Mouse (Mus musculus) MEL (cell line): ENCODE results near the gene Slc28a3. TPM values are rescaled to one million over a fixed set of nuclear protein-coding genes. Genes with fewer than 3 reads are reported as not detected.
A peak's percentile ranks its signal among the peaks of the same experiment; 100 is the strongest.

ENCODE experiments used
- DNase-seq: peaks from one replicate; pipeline ENCODE4 v3.0.0; 2011; ENCODE audit warnings: low read depth, low spot score
- H3K27ac ChIP-seq: 2 replicates; pipeline ENCODE4 v1.5.1; 2012; ENCODE audit warnings: low read depth, mild to moderate bottlenecking, control low read depth, low read length, moderate library complexity; ENCODE audit not compliant: control insufficient read depth
- H3K27me3 ChIP-seq, 2 experiments: fragments of 150-350 bp in 1 of 2; sonication (generic) in 1 of 2; 2 replicates each; pipeline ENCODE4 v1.6.1; 2012; ENCODE audit warnings: low read length in 2 of 2, mild to moderate bottlenecking in 2 of 2, improper control_type of control experiment in 1 of 2, moderate library complexity in 1 of 2; ENCODE audit not compliant: insufficient read depth in 2 of 2, control insufficient read depth in 1 of 2
- H3K36me3 ChIP-seq, 2 experiments: 2 replicates each; pipeline ENCODE4 v1.6.1; 2012 to 2014; ENCODE audit warnings: low read length in 2 of 2, improper control_type of control experiment in 1 of 2, inconsistent platforms in 1 of 2, mild to moderate bottlenecking in 1 of 2; ENCODE audit not compliant: insufficient read depth in 2 of 2, control insufficient read depth in 1 of 2
- H3K4me1 ChIP-seq, 2 experiments: fragments of 150-350 bp in 1 of 2; sonication (generic) in 1 of 2; 2 replicates each; pipeline ENCODE4 v1.6.1; 2012; ENCODE audit warnings: low read length in 2 of 2, improper control_type of control experiment in 1 of 2, mild to moderate bottlenecking in 1 of 2; ENCODE audit not compliant: insufficient read depth in 2 of 2, control insufficient read depth in 1 of 2
- H3K4me3 ChIP-seq, 2 experiments: fragments of 150-350 bp in 1 of 2; sonication (generic) in 1 of 2; 2 replicates each; pipeline ENCODE4 v1.5.1; 2012; ENCODE audit warnings: low read depth in 2 of 2, low read length in 2 of 2, mild to moderate bottlenecking in 2 of 2, moderate library complexity in 2 of 2, control low read depth in 1 of 2, improper control_type of control experiment in 1 of 2; ENCODE audit not compliant: control insufficient read depth in 1 of 2, insufficient read depth in 1 of 2
- H3K79me2 ChIP-seq: 2 replicates; pipeline ENCODE4 v1.6.1; 2012; ENCODE audit warnings: mild to moderate bottlenecking, low read length, moderate library complexity; ENCODE audit not compliant: control insufficient read depth, poor library complexity, insufficient read depth
- H3K9ac ChIP-seq: 2 replicates; pipeline ENCODE4 v1.6.1; 2012; ENCODE audit warnings: low read depth, mild to moderate bottlenecking, control low read depth, low read length, moderate library complexity; ENCODE audit not compliant: control insufficient read depth, poor library complexity, severe bottlenecking
- H3K9me3 ChIP-seq: fragments of 150-350 bp; sonication (generic); replicated peaks from 2 replicates; pipeline ENCODE4 v1.6.1; 2012; ENCODE audit warnings: mild to moderate bottlenecking, low read length, improper control_type of control experiment, moderate library complexity; ENCODE audit not compliant: insufficient read depth
- CHD1 ChIP-seq: IDR thresholded peaks from 2 replicates; pipeline ENCODE4 v1.6.1; 2012; ENCODE audit warnings: low read depth, mild to moderate bottlenecking, inconsistent platforms, low read length, improper control_type of control experiment
- CTCF ChIP-seq, 3 experiments: IDR thresholded peaks in 2 of 3; conservative IDR thresholded peaks in 1 of 3; 2 replicates each; pipeline ENCODE4 v1.5.1; 2011 to 2012; ENCODE audit warnings: low read length in 3 of 3, low read depth in 2 of 3, mild to moderate bottlenecking in 2 of 3, improper control_type of control experiment in 1 of 3, inconsistent platforms in 1 of 3, mixed read lengths in 1 of 3, moderate library complexity in 1 of 3; ENCODE audit not compliant: control insufficient read depth in 1 of 3, insufficient read depth in 1 of 3, poor library complexity in 1 of 3, severe bottlenecking in 1 of 3
- ELF1 ChIP-seq: IDR thresholded peaks from 2 replicates; pipeline ENCODE4 v1.6.1; 2014; ENCODE audit warnings: low read depth, mild to moderate bottlenecking, inconsistent platforms, low read length, improper control_type of control experiment, moderate library complexity
- ETS1 ChIP-seq: IDR thresholded peaks from 2 replicates; pipeline ENCODE4 v1.6.1; 2012; ENCODE audit warnings: low read depth, mild to moderate bottlenecking, inconsistent platforms, low read length, improper control_type of control experiment, moderate library complexity
- GABPA ChIP-seq: IDR thresholded peaks from 2 replicates; pipeline ENCODE4 v1.6.1; 2012; ENCODE audit warnings: low read depth, mild to moderate bottlenecking, inconsistent platforms, low read length, improper control_type of control experiment, moderate library complexity
- KAT2A ChIP-seq: conservative IDR thresholded peaks from 2 replicates; pipeline ENCODE4 v1.6.1; 2012; ENCODE audit warnings: low read depth, low read length, improper control_type of control experiment, inconsistent platforms
- MAX ChIP-seq: IDR thresholded peaks from 2 replicates; pipeline ENCODE4 v1.6.1; 2011; ENCODE audit warnings: low read length, improper control_type of control experiment
- MAZ ChIP-seq: IDR thresholded peaks from 2 replicates; pipeline ENCODE4 v1.6.1; 2012; ENCODE audit warnings: low read depth, mild to moderate bottlenecking, inconsistent platforms, low read length, improper control_type of control experiment
- NELFE ChIP-seq: IDR thresholded peaks from 2 replicates; pipeline ENCODE4 v1.6.1; 2011; ENCODE audit warnings: low read depth, low read length, improper control_type of control experiment
- POLR2A ChIP-seq, 2 experiments: IDR thresholded peaks; 2 replicates each; pipeline ENCODE4 v1.6.1; 2011 to 2012; ENCODE audit warnings: low read length in 2 of 2, mild to moderate bottlenecking in 2 of 2, control low read depth in 1 of 2, improper control_type of control experiment in 1 of 2, low read depth in 1 of 2, moderate library complexity in 1 of 2; ENCODE audit not compliant: control insufficient read depth in 1 of 2, insufficient read depth in 1 of 2, poor library complexity in 1 of 2
- POLR2AphosphoS5 ChIP-seq: IDR thresholded peaks from 2 replicates; pipeline ENCODE4 v1.6.1; 2012; ENCODE audit warnings: low read depth, borderline replicate concordance, mild to moderate bottlenecking, inconsistent platforms, low read length, moderate library complexity, mixed read lengths
- RAD21 ChIP-seq: IDR thresholded peaks from 2 replicates; pipeline ENCODE4 v1.6.1; 2011; ENCODE audit warnings: mild to moderate bottlenecking, low read depth, low read length, improper control_type of control experiment
- RCOR1 ChIP-seq: IDR thresholded peaks from 2 replicates; pipeline ENCODE4 v1.6.1; 2012; ENCODE audit warnings: low read depth, mild to moderate bottlenecking, inconsistent platforms, low read length, improper control_type of control experiment
- SIN3A ChIP-seq: IDR thresholded peaks from 2 replicates; pipeline ENCODE4 v1.6.1; 2012; ENCODE audit warnings: low read length, improper control_type of control experiment, inconsistent platforms
- SMC3 ChIP-seq: IDR thresholded peaks from 2 replicates; pipeline ENCODE4 v1.6.1; 2011; ENCODE audit warnings: low read depth, low read length, improper control_type of control experiment
- TAL1 ChIP-seq: IDR thresholded peaks from 2 replicates; pipeline ENCODE4 v1.6.1; 2012; ENCODE audit warnings: mild to moderate bottlenecking, inconsistent platforms, low read length, moderate library complexity, mixed read lengths
- TBP ChIP-seq: IDR thresholded peaks from 2 replicates; pipeline ENCODE4 v1.8.0; 2011; ENCODE audit warnings: low read depth, low read length, improper control_type of control experiment
- USF1 ChIP-seq: IDR thresholded peaks from 2 replicates; pipeline ENCODE4 v1.6.1; 2014; ENCODE audit warnings: low read depth, mild to moderate bottlenecking, inconsistent platforms, low read length, improper control_type of control experiment, moderate library complexity
- ZC3H11A ChIP-seq: IDR thresholded peaks from 2 replicates; pipeline ENCODE4 v1.6.1; 2012; ENCODE audit warnings: low read depth, mild to moderate bottlenecking, inconsistent platforms, low read length, improper control_type of control experiment
- ZNF384 ChIP-seq: IDR thresholded peaks from 2 replicates; pipeline ENCODE4 v1.6.1; 2012; ENCODE audit warnings: low read depth, mild to moderate bottlenecking, inconsistent platforms, low read length, improper control_type of control experiment
- polyA plus RNA-seq, 2 experiments: library from polyadenylated mRNA; stranded (reverse) in 1 of 2; unstranded in 1 of 2; fragments of >175 nt in 1 of 2; fragments of >200 nt in 1 of 2; gene quantifications; 2 replicates each; pipeline versions ENCODE4 v1.2.1 to v1.2.4; 2012; ENCODE audit warnings: low replicate concordance in 2 of 2, low read depth in 1 of 2; ENCODE audit not compliant: insufficient read length in 2 of 2, insufficient read depth in 1 of 2, missing spikeins in 1 of 2
- total RNA-seq: library from RNA; depleted of rRNA; stranded (reverse); fragments of 300-350 nt; gene quantifications from 2 replicates; pipeline ENCODE4 v1.2.3, GENCODE M21; 2012

The Slc28a3 gene
- total and polyA plus RNA-seq, 3 experiments, result 1.4 TPM; not detected in 2

DNA sequence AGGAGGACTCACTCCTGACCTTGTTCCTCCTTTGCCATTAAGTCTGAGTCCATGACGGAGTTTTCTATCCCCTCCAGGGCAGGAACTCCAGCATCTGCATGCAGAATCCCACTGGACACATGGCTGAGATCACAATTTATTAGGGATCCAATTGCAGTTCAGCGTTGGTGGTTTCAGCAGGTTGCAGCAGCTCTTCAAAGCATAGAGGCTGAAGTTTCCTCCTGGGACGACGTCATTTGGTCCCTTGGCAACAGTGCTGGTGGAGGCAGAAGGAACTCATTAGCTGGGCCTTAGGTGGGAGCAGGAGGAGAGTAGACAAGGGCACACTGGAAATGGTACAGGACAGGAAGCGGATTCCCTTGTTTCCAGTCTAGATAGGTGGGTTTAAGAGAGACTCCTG lies 55.1 kb downstream of the Slc28a3 start:
- H3K4me3 ChIP-seq, result no peak overlapping the region
- TF ChIP-seq SIN3A (no peak), ZNF384 (no peak), CHD1 (no peak), MAZ (no peak), SMC3 (no peak), NELFE (no peak), POLR2A (IDR thresholded peaks at IDR 0.05; ENCODE audit: control insufficient read depth in 1 of 2, insufficient read depth in 1 of 2, low read depth in 1 of 2, low read length in 2 of 2, poor library complexity in 1 of 2) (no peak), MAX (no peak)
- DNase-seq, result peak; percentile 26

DNA sequence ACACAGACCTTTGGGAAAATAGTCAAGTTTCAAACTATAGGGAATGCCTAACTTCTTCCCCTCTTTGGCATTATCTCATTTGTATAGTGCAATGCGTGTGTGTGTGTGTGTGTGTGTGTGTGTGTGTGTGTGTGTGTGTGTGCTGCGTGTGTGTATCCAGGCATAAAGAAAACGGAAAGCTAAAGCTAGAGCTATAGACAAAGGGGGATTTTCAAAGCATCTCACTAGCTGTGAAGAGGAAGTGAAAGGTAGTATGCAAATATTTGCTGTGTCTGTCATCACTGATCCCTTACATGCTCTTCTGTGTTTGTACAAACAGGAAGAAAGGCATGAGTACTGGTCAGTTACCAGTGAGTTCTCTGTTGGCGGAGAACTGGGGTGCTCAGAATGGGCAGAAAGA lies 58.8 kb downstream of the Slc28a3 start:
- Histone ChIP-seq H3K27me3 (no peaks in the 10 kb centered on the region), H3K9me3 (no peaks in the 10 kb centered on the region), H3K36me3 (no peaks in the 10 kb centered on the region), H3K79me2 (no peaks in the 10 kb centered on the region), H3K4me1 (no peaks in the 10 kb centered on the region; a peak in 1 of 4 replicates), H3K4me3 (no peak overlapping the region), H3K9ac (no peak overlapping the region), H3K27ac (no peak overlapping the region)
- no peak for DNase-seq
- TF ChIP-seq TAL1 (no peak), ETS1 (no peak), POLR2AphosphoS5 (no peak), GABPA (no peak), CTCF (IDR thresholded peaks at IDR 0.05 in 2 of 3, conservative IDR thresholded peaks at IDR 0.05 in 1 of 3; ENCODE audit: control insufficient read depth in 1 of 3, insufficient read depth in 1 of 3, low read depth in 2 of 3, low read length in 3 of 3, poor library complexity in 1 of 3, severe bottlenecking in 1 of 3) (no peak), ZC3H11A (no peak), KAT2A (no peak), USF1 (no peak), ELF1 (no peak), POLR2A (IDR thresholded peaks at IDR 0.05; ENCODE audit: control insufficient read depth in 1 of 2, insufficient read depth in 1 of 2, low read depth in 1 of 2, low read length in 2 of 2, poor library complexity in 1 of 2) (no peak), TBP (no peak), RAD21 (no peak), RCOR1 (no peak)

More for the DNA sequence above, 55.1 kb downstream of the Slc28a3 start:
- no peaks in the 10 kb centered on the region for H3K79me2 ChIP-seq
- no peaks in the 10 kb centered on the region for H3K9me3 ChIP-seq
- H3K9ac ChIP-seq, result no peak overlapping the region
- H3K27ac ChIP-seq, result no peak overlapping the region
- H3K4me1 ChIP-seq, result no peaks in the 10 kb centered on the region; a peak in 1 of 4 replicates
- no peaks in the 10 kb centered on the region for H3K36me3 ChIP-seq
- H3K27me3 ChIP-seq, result no peaks in the 10 kb centered on the region
